Comparison of ENCODE assay signal across 19 mouse cellular contexts in genomic region chr9:61933333-61933732, GRCm38 (mm10).
"Had no signal": no experiment of that assay in that cellular context is flagged by ENCODE, and none has a peak within 500 bp of the region (broad histone marks: within the 10 kb centered on the region; RNA-seq: fewer than 3 reads in every experiment).

No protein-coding gene starts in this region.

- DNase-seq: lung, adult 18-20 months; lung, embryonic 14.5 days; lung, postnatal 10 days; lung, postnatal 4 days; midbrain, embryonic 14.5 days; retina, postnatal 1 day; right cerebral cortex, adult 18-20 months; right cerebral cortex, postnatal 25 days; right cerebral cortex, postnatal 4 days; spleen, adult 18-20 months; thymus, adult 2 months; thymus, postnatal 25 days; thymus, postnatal 4 days had no signal

- H3K27me3 ChIP-seq: midbrain, embryonic 12.5 days; neural tube, embryonic 13.5 days; neural tube, embryonic 15.5 days had no signal

- H3K9ac ChIP-seq: lung, embryonic 14.5 days; midbrain, embryonic 12.5 days; neural tube, embryonic 13.5 days; neural tube, embryonic 15.5 days had no signal

- H3K4me2 ChIP-seq: lung, embryonic 14.5 days; midbrain, embryonic 12.5 days; neural tube, embryonic 13.5 days; neural tube, embryonic 15.5 days had no signal

- H3K9me3 ChIP-seq: midbrain, embryonic 10.5 days; midbrain, embryonic 12.5 days; neural tube, embryonic 13.5 days; neural tube, embryonic 15.5 days had no signal

- H3K36me3 ChIP-seq: neural tube, embryonic 15.5 days had no signal

- H3K4me3 ChIP-seq: midbrain, embryonic 10.5 days; midbrain, embryonic 12.5 days; myocyte; neural tube, embryonic 13.5 days; neural tube, embryonic 15.5 days had no signal

- H3K4me1 ChIP-seq: midbrain, embryonic 10.5 days; midbrain, embryonic 12.5 days; neural tube, embryonic 13.5 days; neural tube, embryonic 15.5 days had no signal

- H3K27ac ChIP-seq: midbrain, embryonic 10.5 days; midbrain, embryonic 12.5 days; neural tube, embryonic 13.5 days; neural tube, embryonic 15.5 days had no signal

- ATAC-seq: midbrain, embryonic 16.5 days had no signal
